Mouse (Mus musculus): ENCODE data around the gene Arhgap15.

DNA sequence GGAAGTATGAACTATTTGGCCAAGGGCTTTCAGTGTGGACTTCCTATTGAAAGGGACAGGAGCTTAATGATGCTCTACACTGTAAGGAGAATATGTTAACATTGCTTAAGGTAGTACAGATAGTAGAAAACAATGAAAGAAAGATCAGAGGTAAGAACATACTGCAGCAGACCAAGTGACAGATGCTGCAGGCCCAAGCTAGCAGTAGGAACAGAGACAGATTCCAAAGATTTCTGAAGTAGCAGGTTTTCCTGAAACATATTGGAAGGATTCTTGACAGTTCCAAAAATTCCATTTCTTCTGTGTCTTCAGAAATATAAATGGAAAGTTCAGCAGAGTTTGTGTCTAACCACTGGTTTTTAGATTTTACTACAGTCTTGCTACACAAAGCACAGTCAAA lies 327.9 kb downstream of the Arhgap15 start:
- no peak for TF ChIP-seq MAFK (IDR thresholded peaks at IDR 0.05; ENCODE audit: borderline replicate concordance, low read depth, low read length)
- no peak for TF ChIP-seq UBTF (IDR thresholded peaks at IDR 0.05; ENCODE audit: borderline replicate concordance, insufficient read depth, low read depth, low read length)
- no peak for TF ChIP-seq EP300 (IDR thresholded peaks at IDR 0.05; ENCODE audit: low read depth in 1 of 2, low read length in 2 of 2)
- TF ChIP-seq TCF12 (IDR thresholded peaks at IDR 0.05; ENCODE audit: low read depth, low read length), result no peak
